Mouse (Mus musculus) embryo, embryonic 10 days (tissue): ENCODE data around the gene Insr.
A peak's percentile ranks its signal among the peaks of the same experiment; 100 is the strongest.
"Not testable (repeated sequence)": the region's sequence is repeated elsewhere in the genome, so short reads cannot be mapped to it uniquely, and the experiment has no call there.

ENCODE experiments used
- DNase-seq: peaks from one replicate; pipeline ENCODE4 v3.0.0-alpha.2; 2015; ENCODE audit warnings: low spot score

Insr gene

DNA sequence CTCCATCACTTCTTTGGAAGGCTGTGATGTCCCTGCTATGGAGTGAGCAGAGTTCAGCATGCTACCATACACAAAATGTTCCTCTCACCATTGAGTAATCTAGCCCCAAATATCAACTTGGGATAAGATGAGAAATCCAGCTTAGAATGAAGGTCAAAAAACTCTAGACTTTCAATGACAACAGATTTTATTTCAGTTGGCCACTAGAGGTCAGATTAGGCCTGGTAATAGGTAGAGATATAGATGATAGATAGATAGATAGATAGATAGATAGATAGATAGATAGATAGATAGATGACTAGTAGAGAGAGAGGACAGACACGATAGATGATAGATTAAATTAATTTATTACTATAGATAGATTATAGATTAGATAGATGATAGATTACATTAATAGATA lies 99.5 kb downstream of the Insr start:
- DNase-seq: peak; percentile 32

DNA sequence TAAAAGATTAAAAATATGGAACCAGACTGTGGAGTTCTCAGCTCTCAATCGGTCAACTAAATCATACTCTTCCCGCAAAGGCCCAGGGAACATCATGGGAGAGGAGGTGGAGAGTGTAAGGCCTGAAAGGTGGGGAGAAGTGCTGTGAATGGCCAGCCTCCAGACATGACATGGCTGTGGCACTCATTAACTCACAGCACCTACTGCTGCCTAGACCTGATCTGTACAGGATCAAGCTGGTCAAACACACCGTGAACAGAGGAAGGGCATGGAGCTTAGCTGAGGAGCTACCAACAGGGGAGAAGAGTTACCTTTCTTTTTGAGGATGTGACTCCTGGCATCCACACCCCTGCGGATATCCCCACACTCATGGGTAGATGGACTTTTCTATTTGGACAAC lies 102.0 kb downstream of the Insr start:
- no peak for DNase-seq

DNA sequence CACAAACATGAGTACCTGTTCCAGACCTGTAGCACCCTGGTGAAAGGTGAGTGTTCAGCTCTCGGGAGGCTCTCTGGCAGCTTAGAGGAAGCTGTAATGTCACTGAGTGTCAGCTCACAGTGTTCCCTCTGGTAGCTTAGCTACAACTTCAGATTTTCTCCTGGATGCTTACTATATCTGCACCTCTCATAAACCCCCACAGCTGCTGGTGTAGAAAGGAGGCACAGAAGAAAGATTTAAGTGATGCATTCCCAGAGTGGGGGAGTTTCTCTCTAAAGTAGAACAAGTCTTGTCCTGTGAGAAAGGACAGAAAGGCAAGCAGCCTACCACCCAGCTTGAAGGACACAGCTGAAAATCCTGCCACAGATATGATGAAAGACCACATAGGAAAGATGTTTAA lies 107.2 kb downstream of the Insr start:
- no peak for DNase-seq

DNA sequence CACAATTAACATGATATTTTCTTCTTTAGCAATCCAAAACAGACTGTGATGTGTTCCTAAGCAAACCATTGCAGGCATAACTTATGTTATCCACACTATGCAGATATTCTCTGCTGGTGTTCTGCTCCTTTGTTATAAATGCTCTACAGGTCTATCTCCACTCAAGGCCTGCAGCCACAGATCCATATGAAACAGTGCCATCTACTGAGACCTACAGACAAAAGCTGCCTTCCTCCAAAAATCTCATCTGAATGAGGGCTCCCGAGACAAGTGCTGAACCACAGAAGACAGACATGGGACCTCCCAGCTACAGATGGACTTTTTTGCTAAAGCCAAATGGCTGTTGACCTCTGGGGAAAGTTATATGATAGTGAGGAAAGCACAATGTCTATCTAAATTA lies 132.9 kb downstream of the Insr start:
- DNase-seq: no peak

DNA sequence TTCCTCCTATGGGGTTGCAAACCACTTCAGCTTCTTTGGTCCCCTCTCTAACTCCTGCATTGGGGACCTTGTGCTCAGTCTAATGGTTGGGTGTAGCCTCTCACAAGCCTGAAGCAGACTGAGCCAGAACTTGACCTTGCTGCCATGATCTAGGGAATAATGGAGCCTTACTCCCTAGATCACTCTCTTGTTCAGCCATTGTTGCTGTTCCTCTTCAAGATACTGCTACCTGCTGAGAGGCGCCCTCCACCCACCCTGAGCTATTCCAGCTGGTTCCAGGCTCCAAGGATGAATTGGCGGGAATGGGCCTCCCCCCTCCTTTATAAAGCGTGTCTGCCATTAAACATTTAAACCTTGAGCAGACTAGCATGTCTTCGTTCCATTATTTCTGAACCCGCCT lies 179.0 kb downstream of the Insr start:
- DNase-seq: not testable (repeated sequence)
